Mouse (Mus musculus): ENCODE data around the gene Cphx1. TPM values are rescaled to one million over a fixed set of nuclear protein-coding genes. Genes with fewer than 3 reads are reported as not detected.
"Not testable (repeated sequence)": the region's sequence is repeated elsewhere in the genome, so short reads cannot be mapped to it uniquely, and the experiment has no call there.

Gene Cphx1
- polyA plus RNA-seq, 1 experiment from 2014 or later: 0.09 TPM

DNA sequence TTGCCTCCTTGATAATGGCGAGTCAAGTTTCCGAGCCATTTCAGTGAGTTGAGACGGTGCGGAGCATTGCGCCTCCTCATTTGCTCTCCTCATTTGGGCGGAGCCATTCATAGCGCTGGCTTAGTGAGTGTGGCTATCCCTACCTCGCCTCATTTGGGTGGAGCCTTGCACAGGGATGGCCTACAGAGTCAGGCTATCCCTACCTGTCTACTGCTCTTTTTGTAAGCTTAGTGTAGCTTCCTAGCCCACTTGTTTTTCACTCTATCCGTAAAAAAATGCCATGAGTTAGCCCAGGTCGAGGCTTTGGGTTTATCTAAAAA is 10.6 kb upstream of the Cphx1 start, which contains the start of gene Tmem254a:
Tmem254a (minus strand) TSS at position 111 of the 320 bp plus-strand sequence.
- H3K27ac ChIP-seq (ENCODE audit: low read length); H3K4me3 ChIP-seq (ENCODE audit: low read length); H3K9ac ChIP-seq (ENCODE audit: low read length); H3K4me2 ChIP-seq (ENCODE audit: low read depth, low read length); H3K4me1 ChIP-seq (replicated peaks; ENCODE audit: control insufficient read depth, insufficient read depth, low read length); H3K36me3 ChIP-seq (ENCODE audit: control insufficient read depth, insufficient read depth, low read length); H3K9me3 ChIP-seq (ENCODE audit: control insufficient read depth, low read length); H3K27me3 ChIP-seq (ENCODE audit: control insufficient read depth, insufficient read depth, low read depth, low read length): not testable (repeated sequence)
- peak; percentile 77 for ATAC-seq (ENCODE audit: low read depth)
- no CpG with 5 or more reads among the region's 10 CpGs for WGBS

DNA sequence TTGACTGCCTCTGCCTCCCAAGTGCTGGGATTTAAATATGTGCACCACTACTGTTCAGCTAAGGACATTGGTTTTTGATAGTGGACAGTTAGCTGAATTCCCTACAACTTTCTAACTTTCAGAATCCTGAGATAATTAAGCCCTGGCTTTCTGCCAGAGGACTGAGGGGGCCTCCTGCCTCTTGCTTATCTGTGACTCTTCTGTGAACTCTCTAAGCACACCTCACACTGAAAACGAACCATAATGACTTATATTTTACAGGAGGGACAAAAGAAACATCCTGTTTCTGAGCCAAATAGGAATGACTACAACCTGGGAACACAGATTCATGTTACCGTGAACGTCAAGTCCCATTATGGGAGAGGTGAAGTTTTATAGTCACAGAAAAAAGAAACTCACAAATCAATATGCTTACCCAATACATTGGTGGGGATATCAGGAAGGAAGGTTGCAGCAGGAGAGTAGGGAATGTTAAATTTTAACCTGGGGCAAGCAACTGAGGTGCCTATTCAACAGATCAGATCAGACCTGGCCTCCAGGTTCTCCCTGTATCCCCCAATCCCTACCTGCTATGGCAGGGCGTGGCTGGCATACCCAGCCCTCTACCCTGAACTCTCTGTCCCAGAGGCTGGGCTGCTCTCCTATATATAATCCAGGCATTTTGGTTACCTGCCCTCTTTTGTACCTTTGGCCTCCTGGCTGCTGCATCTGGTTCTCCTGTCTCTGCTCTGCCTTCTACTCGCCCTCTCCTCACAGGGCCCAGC is 1.1 kb upstream of the Cphx1 start:
- H3K9ac ChIP-seq (ENCODE audit: low read length); H3K4me3 ChIP-seq (ENCODE audit: low read length); H3K27ac ChIP-seq (ENCODE audit: low read length); ATAC-seq (ENCODE audit: low read depth); H3K4me1 ChIP-seq (replicated peaks; ENCODE audit: control insufficient read depth, insufficient read depth, low read length); H3K36me3 ChIP-seq (ENCODE audit: control insufficient read depth, insufficient read depth, low read length); H3K9me3 ChIP-seq (ENCODE audit: control insufficient read depth, low read length); H3K4me2 ChIP-seq (ENCODE audit: low read depth, low read length); H3K27me3 ChIP-seq (ENCODE audit: control insufficient read depth, insufficient read depth, low read depth, low read length): not testable (repeated sequence)
- WGBS: no CpG with 5 or more reads among the region's 5 CpGs

DNA sequence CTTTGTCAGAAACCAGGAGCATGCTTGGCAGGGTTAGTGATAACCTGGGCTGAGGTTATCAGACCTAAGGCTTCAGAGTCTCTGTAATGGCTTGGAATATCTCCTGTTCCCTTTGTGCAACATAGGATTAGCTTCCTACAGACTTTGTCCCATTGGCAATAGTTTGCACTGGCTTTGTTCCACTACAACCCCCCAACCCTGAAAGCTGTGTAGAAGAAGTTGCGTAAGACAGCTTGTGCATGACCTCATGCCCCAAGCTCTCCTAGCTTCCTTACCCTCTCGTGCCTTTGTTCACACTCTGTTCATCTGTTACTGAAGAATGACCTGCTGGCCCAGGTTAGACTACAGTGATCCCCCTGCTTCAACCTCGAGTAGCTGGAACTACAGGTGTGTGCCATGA is 19.8 kb downstream of the Cphx1 start:
- not testable (repeated sequence) for H3K4me2 ChIP-seq (ENCODE audit: low read depth, low read length); ATAC-seq (ENCODE audit: low read depth); H3K27ac ChIP-seq (ENCODE audit: low read length); H3K9me3 ChIP-seq (ENCODE audit: control insufficient read depth, low read length); H3K27me3 ChIP-seq (ENCODE audit: control insufficient read depth, insufficient read depth, low read depth, low read length); H3K4me3 ChIP-seq (ENCODE audit: low read length); H3K9ac ChIP-seq (ENCODE audit: low read length); H3K4me1 ChIP-seq (replicated peaks; ENCODE audit: control insufficient read depth, insufficient read depth, low read length); H3K36me3 ChIP-seq (ENCODE audit: control insufficient read depth, insufficient read depth, low read length)
- no CpG with 5 or more reads among the region's 3 CpGs for WGBS

DNA sequence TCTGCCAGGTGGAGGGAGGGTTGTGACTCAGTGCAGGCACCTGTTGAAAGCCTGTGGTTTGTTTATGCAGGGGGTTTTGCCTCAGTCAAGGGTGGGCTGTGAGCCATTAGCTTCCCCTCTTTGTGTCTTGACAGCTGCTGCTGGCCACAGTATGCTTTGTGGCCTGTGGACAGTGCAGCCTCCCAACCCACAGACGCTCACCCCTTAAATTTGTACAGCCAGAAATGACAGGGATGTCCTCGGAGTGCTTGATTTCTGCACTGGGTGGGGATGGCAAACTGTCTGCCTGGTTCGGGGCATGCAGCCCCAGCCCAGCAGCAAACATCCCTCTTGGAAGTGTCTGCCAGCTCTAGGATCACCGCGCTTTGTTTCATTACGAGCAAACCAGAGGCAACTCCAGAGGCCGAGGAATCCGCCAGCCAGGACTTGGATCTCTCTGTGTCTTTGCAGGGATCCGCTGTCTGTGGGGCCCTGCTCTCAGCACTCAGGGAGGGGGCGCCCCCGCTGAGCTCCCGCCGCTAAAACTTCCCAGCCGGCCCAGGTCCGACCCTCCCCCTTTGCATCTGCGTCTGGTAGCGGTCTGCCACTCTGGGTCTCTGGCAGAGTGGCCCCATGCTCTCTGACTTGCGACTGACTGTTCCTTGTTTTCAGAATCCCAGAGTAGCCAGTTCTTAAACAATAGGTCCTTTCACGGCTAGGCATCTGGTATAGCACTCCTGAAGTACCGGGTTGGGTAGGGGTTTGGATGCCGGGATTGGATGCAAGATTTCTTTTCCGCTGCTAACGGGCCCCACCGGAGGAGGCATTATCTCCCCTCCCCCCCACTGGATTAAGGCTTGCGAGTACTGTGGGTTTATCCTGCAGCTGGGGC is 40.5 kb downstream of the Cphx1 start, which contains the start of gene Duxbl1:
Duxbl1 (plus strand) TSS at position 207 of the 871 bp plus-strand sequence.
- not testable (repeated sequence) for H3K9me3 ChIP-seq (ENCODE audit: control insufficient read depth, low read length); H3K4me1 ChIP-seq (replicated peaks; ENCODE audit: control insufficient read depth, insufficient read depth, low read length); H3K36me3 ChIP-seq (ENCODE audit: control insufficient read depth, insufficient read depth, low read length); H3K27me3 ChIP-seq (ENCODE audit: control insufficient read depth, insufficient read depth, low read depth, low read length)
- peak; percentile 91 for ATAC-seq (ENCODE audit: low read depth)
- Histone ChIP-seq H3K9ac (ENCODE audit: low read length) (0 out of 2 replicates have a peak within 1 kb of the TSS, but pooled peaks have one; percentile 45), H3K4me3 (ENCODE audit: low read length) (peak within 1 kb of the TSS; percentile 34), H3K4me2 (ENCODE audit: low read depth, low read length) (peak within 1 kb of the TSS; percentile 49), H3K27ac (ENCODE audit: low read length) (peak within 1 kb of the TSS; percentile 69)
- WGBS: no CpG with 5 or more reads among the region's 25 CpGs

DNA sequence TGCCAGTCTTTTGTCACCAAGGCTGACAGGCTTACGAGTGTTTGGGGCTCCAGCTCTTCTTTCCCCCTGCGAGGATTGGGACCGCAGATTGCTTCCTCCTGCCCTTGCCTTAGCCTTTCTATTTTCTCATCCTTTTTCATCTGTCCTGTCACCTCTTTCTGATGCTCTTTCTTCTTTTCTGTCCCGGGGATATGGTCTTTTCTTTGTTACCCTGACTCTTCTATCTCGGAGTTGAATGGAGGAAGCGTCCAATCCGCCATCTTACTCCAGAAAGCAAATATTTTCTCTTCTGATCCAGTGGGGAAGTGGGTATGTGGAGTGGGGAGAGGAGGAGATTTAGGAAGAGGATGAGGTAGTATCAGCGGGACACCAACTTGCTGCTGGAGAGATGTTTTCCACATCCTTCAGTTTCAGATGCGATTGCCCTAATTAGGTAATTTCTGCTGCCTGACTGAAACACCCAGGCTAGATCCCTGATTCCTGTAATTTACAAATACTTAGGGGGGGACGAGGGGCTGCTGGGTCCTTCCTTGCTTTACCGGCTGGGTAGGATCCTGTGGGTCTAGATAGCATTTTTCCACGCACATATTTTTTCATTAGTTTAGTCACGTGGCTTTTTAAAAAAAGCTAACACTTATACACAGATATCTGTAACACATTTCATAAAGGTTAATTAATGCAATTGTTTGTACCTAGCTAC is 41.3 kb downstream of the Cphx1 start:
- peak; percentile 68 for ATAC-seq (ENCODE audit: low read depth)

DNA sequence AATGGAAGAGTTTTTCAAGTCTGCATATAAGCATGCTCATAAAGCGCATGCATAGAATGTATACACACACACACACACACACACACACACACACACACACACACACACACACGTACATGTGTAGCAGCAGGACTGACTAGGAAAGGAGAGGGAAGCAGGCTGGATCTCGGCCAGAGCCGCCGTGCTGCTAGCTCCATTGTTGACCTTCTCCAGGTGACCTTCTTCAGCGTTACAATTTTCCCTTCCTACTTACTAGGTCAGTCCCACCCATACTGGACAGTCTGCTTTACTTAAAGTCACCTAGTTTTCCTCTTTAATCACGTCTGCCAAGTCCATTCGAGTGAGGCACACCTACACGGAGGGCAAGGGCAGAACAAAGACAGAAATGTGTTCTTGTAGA is 43.8 kb downstream of the Cphx1 start:
- not testable (repeated sequence) for H3K36me3 ChIP-seq (ENCODE audit: control insufficient read depth, insufficient read depth, low read length); H3K9ac ChIP-seq (ENCODE audit: low read length); H3K27me3 ChIP-seq (ENCODE audit: control insufficient read depth, insufficient read depth, low read depth, low read length); H3K4me1 ChIP-seq (replicated peaks; ENCODE audit: control insufficient read depth, insufficient read depth, low read length); H3K4me2 ChIP-seq (ENCODE audit: low read depth, low read length); H3K4me3 ChIP-seq (ENCODE audit: low read length); H3K9me3 ChIP-seq (ENCODE audit: control insufficient read depth, low read length); H3K27ac ChIP-seq (ENCODE audit: low read length)
- 28% methylated on average over 4 of the region's 9 CpGs for WGBS
- peak; percentile 64 for ATAC-seq (ENCODE audit: low read depth)

More for the DNA sequence above, 41.3 kb downstream of the Cphx1 start:
- H3K36me3 ChIP-seq (ENCODE audit: control insufficient read depth, insufficient read depth, low read length); H3K9me3 ChIP-seq (ENCODE audit: control insufficient read depth, low read length); H3K27me3 ChIP-seq (ENCODE audit: control insufficient read depth, insufficient read depth, low read depth, low read length); H3K4me1 ChIP-seq (replicated peaks; ENCODE audit: control insufficient read depth, insufficient read depth, low read length): not testable (repeated sequence)
- 0% methylated on average over 6 of the region's 13 CpGs for WGBS
- H3K9ac ChIP-seq (ENCODE audit: low read length): 0 out of 2 replicates have a peak overlapping the region, but pooled peaks have one; percentile 45
- peak overlapping the region; percentile 69 for H3K27ac ChIP-seq (ENCODE audit: low read length)
- H3K4me3 ChIP-seq (ENCODE audit: low read length): peak overlapping the region; percentile 34
- peak overlapping the region; percentile 49 for H3K4me2 ChIP-seq (ENCODE audit: low read depth, low read length)

Other genes starting within 250 kb of the Cphx1 start
- gene Ppif, start 244.2 kb upstream of the Cphx1 start, polyA plus RNA-seq (2015; fragmentation: Nextera tagmentation; extraction: Ambion mirVana): 25.6 and 29.9 TPM in 2 replicates
- gene Zcchc24, start 169.3 kb upstream of the Cphx1 start, polyA plus RNA-seq (2015; fragmentation: Nextera tagmentation; extraction: Ambion mirVana): 12.8 and 14.6 TPM in 2 replicates
- gene Anxa11, start 96.1 kb upstream of the Cphx1 start, polyA plus RNA-seq (2015; fragmentation: Nextera tagmentation; extraction: Ambion mirVana): 32.0 and 34.2 TPM in 2 replicates
- 5.3 and 10.5 TPM in 2 replicates for gene Plac9a, start 35.2 kb upstream of the Cphx1 start, polyA plus RNA-seq (2015; fragmentation: Nextera tagmentation; extraction: Ambion mirVana)
- gene Tmem254a, start 10.6 kb upstream of the Cphx1 start, polyA plus RNA-seq (2015; fragmentation: Nextera tagmentation; extraction: Ambion mirVana): 4.2 and 5.2 TPM in 2 replicates
- 1.0 TPM in 2 replicates for gene Duxbl1, start 40.3 kb downstream of the Cphx1 start, polyA plus RNA-seq (2015; fragmentation: Nextera tagmentation; extraction: Ambion mirVana)
- gene Gm9780, start 104.4 kb downstream of the Cphx1 start, polyA plus RNA-seq (2015; fragmentation: Nextera tagmentation; extraction: Ambion mirVana): 101 and 114 TPM in 2 replicates
- 48.8 and 50.5 TPM in 2 replicates for gene Tmem254c, start 129.1 kb downstream of the Cphx1 start, polyA plus RNA-seq (2015; fragmentation: Nextera tagmentation; extraction: Ambion mirVana)
- gene Cphx2, start 143.2 kb downstream of the Cphx1 start, polyA plus RNA-seq (2015; fragmentation: Nextera tagmentation; extraction: Ambion mirVana): not detected in 2 replicates
- not detected in 2 replicates for gene Cphx3, start 144.0 kb downstream of the Cphx1 start, polyA plus RNA-seq (2015; fragmentation: Nextera tagmentation; extraction: Ambion mirVana)
- gene Duxbl2, start 180.0 kb downstream of the Cphx1 start, polyA plus RNA-seq (2015; fragmentation: Nextera tagmentation; extraction: Ambion mirVana): 1.3 TPM in 1 of 2 replicates, not detected in the other
- gene Plac9b, start 244.2 kb downstream of the Cphx1 start, polyA plus RNA-seq (2015; fragmentation: Nextera tagmentation; extraction: Ambion mirVana): 88.7 and 100 TPM in 2 replicates